Mouse (Mus musculus): ENCODE results near the gene Spns2. TPM values are rescaled to one million over a fixed set of nuclear protein-coding genes. Genes with fewer than 3 reads are reported as not detected.

The Spns2 gene
- total and polyA plus RNA-seq, 2 experiments from 2014 or later = 7.0 to 66.0 TPM

- H3K27me3 ChIP-seq (ENCODE audit: insufficient read depth, low read length) = no peaks in the 10 kb centered on the region
- H3K4me1 ChIP-seq (ENCODE audit: insufficient read depth, low read length) = peaks cover 19% of the 10 kb centered on the region
- H3K4me3 ChIP-seq (ENCODE audit: low read length) = no peak overlapping the region
- H3K9ac ChIP-seq (replicated peaks; ENCODE audit: low read length) = no peak overlapping the region
- no peaks in the 10 kb centered on the region for H3K9me3 ChIP-seq (ENCODE audit: low read length)
- no peak overlapping the region for H3K27ac ChIP-seq
- no peak overlapping the region for H3K4me2 ChIP-seq (ENCODE audit: low read depth, low read length)
- no peak for TF ChIP-seq CTCF (IDR thresholded peaks at IDR 0.05; ENCODE audit: low read depth)
- ATAC-seq = no peak
- H3K36me3 ChIP-seq (ENCODE audit: insufficient read depth, low read length) = no peaks in the 10 kb centered on the region
- no peak for DNase-seq (ENCODE audit: low spot score)
- WGBS = 74% methylated on average over 6 of the region's 6 CpGs
Measured at GRCm38 (mm10) chr11:72484549-72484948, 5.2 kb downstream of the Spns2 start.

- Histone ChIP-seq H3K9ac (replicated peaks; ENCODE audit: low read length) (no peak overlapping the region), H3K4me1 (ENCODE audit: insufficient read depth, low read length) (peaks cover 11% of the 10 kb centered on the region)
Measured at GRCm38 (mm10) chr11:72481952-72482351, 7.8 kb downstream of the Spns2 start.

DNA sequence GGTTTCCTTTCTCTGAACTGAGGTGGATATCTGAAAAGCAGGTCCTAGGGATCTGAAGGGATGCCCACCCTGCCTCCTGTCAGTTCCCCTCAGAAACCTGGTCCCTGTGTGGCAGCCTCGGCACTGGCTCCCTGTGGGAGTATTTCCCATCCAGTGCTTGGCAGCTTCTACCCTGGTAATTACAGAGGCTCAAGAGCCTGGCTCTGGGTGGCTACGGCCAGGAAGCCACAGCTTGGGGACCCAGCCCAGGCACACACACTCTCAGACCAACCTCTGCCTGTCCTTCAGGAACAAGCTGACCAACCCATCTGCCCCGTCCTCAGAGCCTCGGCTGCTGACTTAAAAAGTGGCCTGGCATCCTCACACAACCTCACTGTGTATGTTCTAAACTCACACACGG lies 8.4 kb downstream of the Spns2 start:
- 73% methylated on average over 5 of the region's 5 CpGs for WGBS
- Histone ChIP-seq H3K4me2 (ENCODE audit: low read depth, low read length) (no peak overlapping the region), H3K27ac (no peak overlapping the region), H3K4me1 (ENCODE audit: insufficient read depth, low read length) (peaks cover 10% of the 10 kb centered on the region; the same call in 1 of the 2 replicates), H3K27me3 (ENCODE audit: insufficient read depth, low read length) (no peaks in the 10 kb centered on the region), H3K9ac (replicated peaks; ENCODE audit: low read length) (no peak overlapping the region), H3K36me3 (ENCODE audit: insufficient read depth, low read length) (no peaks in the 10 kb centered on the region), H3K9me3 (ENCODE audit: low read length) (no peaks in the 10 kb centered on the region), H3K4me3 (ENCODE audit: low read length) (no peak overlapping the region)
- no peak for DNase-seq (ENCODE audit: low spot score)
- TF ChIP-seq CTCF (IDR thresholded peaks at IDR 0.05; ENCODE audit: low read depth) = no peak
- no peak for ATAC-seq

More at GRCm38 (mm10) chr11:72481952-72482351, 7.8 kb downstream of the Spns2 start:
- Histone ChIP-seq H3K4me2 (ENCODE audit: low read depth, low read length) (no peak overlapping the region), H3K27ac (no peak overlapping the region), H3K9me3 (ENCODE audit: low read length) (no peaks in the 10 kb centered on the region), H3K36me3 (ENCODE audit: insufficient read depth, low read length) (no peaks in the 10 kb centered on the region), H3K27me3 (ENCODE audit: insufficient read depth, low read length) (no peaks in the 10 kb centered on the region), H3K4me3 (ENCODE audit: low read length) (no peak overlapping the region)
- ATAC-seq = no peak
- WGBS = 70% methylated on average over 4 of the region's 4 CpGs
- no peak for TF ChIP-seq CTCF (IDR thresholded peaks at IDR 0.05; ENCODE audit: low read depth)
- no peak for DNase-seq (ENCODE audit: low spot score)

DNA sequence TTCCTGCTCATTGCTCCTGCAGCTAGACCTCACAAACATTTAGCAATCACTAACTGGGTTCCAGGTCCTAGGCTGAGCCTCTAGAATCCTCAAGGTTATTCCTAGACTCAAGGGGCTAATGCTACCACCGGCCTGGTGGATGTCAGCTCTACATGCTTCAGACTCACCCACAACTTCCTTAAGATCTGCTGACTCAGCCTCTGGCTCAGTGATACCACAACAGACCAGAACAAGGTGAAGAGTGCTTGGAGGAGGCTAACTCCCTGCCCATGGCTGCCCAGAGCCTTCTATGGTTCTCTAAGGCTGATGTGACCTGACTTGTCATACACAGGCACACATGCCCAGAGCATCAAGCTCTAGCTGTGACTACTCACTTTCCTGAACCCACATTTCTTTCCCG lies 10.2 kb downstream of the Spns2 start:
- no peak overlapping the region for H3K9ac ChIP-seq (replicated peaks; ENCODE audit: low read length)
- no peaks in the 10 kb centered on the region for H3K36me3 ChIP-seq (ENCODE audit: insufficient read depth, low read length)
- WGBS = 75% methylated on average over 2 of the region's 2 CpGs
- H3K4me1 ChIP-seq (ENCODE audit: insufficient read depth, low read length) = 0 out of 2 replicates have a peak, but pooled peaks cover 5% of the 10 kb centered on the region
- DNase-seq (ENCODE audit: low spot score) (no peak), ATAC-seq (no peak)
- no peak overlapping the region for H3K4me3 ChIP-seq (ENCODE audit: low read length)
- no peak for TF ChIP-seq CTCF (IDR thresholded peaks at IDR 0.05; ENCODE audit: low read depth)
- no peaks in the 10 kb centered on the region for H3K27me3 ChIP-seq (ENCODE audit: insufficient read depth, low read length)
- no peak overlapping the region for H3K27ac ChIP-seq
- H3K9me3 ChIP-seq (ENCODE audit: low read length) = no peaks in the 10 kb centered on the region
- H3K4me2 ChIP-seq (ENCODE audit: low read depth, low read length) = no peak overlapping the region

GRCm38 (mm10) chr11:72478228-72478627 lies 11.5 kb downstream of the Spns2 start:
- H3K9ac ChIP-seq (replicated peaks; ENCODE audit: low read length) = no peak overlapping the region
- DNase-seq (ENCODE audit: low spot score) = no peak
- H3K4me3 ChIP-seq (ENCODE audit: low read length) = no peak overlapping the region
- H3K4me2 ChIP-seq (ENCODE audit: low read depth, low read length) = no peak overlapping the region
- H3K27ac ChIP-seq = 0 out of 2 replicates have a peak overlapping the region, but pooled peaks have one; percentile 16
- H3K27me3 ChIP-seq (ENCODE audit: insufficient read depth, low read length) = no peaks in the 10 kb centered on the region
- H3K9me3 ChIP-seq (ENCODE audit: low read length) = no peaks in the 10 kb centered on the region
- H3K4me1 ChIP-seq (ENCODE audit: insufficient read depth, low read length) = 0 out of 2 replicates have a peak, but pooled peaks cover 5% of the 10 kb centered on the region
- no peak for TF ChIP-seq CTCF (IDR thresholded peaks at IDR 0.05; ENCODE audit: low read depth)
- 67% methylated on average over 6 of the region's 6 CpGs for WGBS
- no peaks in the 10 kb centered on the region for H3K36me3 ChIP-seq (ENCODE audit: insufficient read depth, low read length)
- no peak for ATAC-seq

DNA sequence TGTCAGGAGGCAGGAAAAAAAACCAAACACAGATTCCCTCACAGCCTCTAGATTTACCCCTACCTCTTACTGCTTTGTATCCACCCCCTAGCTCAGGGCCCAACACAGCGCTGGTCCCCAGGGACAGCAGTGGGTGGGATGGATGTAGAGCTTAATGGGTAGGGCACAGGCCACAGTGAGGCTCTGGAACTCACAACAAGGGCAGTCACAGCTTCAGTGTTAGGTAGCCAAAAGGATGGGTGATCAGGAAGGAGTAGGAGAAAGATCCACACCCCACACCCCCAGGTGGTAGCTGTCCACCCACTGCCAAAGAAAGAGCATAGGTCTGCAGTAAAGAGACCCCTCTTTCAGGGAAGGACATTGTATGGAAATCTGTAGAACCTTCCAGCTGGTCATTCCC lies 12.1 kb downstream of the Spns2 start:
- no peak for DNase-seq (ENCODE audit: low spot score)
- H3K27me3 ChIP-seq (ENCODE audit: insufficient read depth, low read length) = no peaks in the 10 kb centered on the region
- H3K9me3 ChIP-seq (ENCODE audit: low read length) = no peaks in the 10 kb centered on the region
- H3K4me1 ChIP-seq (ENCODE audit: insufficient read depth, low read length) = 0 out of 2 replicates have a peak, but pooled peaks cover 5% of the 10 kb centered on the region
- ATAC-seq = no peak
- no peak overlapping the region for H3K4me3 ChIP-seq (ENCODE audit: low read length)
- H3K9ac ChIP-seq (replicated peaks; ENCODE audit: low read length) = no peak overlapping the region; the same call in 1 of the 2 replicates
- H3K36me3 ChIP-seq (ENCODE audit: insufficient read depth, low read length) = no peaks in the 10 kb centered on the region
- H3K27ac ChIP-seq = peak overlapping the region; percentile 16; the same call in 1 of the 2 replicates
- no peak for TF ChIP-seq CTCF (IDR thresholded peaks at IDR 0.05; ENCODE audit: low read depth)
- H3K4me2 ChIP-seq (ENCODE audit: low read depth, low read length) = no peak overlapping the region
- 81% methylated on average over 1 of the region's 1 CpGs for WGBS

- Histone ChIP-seq H3K4me2 (ENCODE audit: low read depth, low read length) (no peak overlapping the region), H3K27me3 (ENCODE audit: insufficient read depth, low read length) (no peaks in the 10 kb centered on the region), H3K27ac (peak overlapping the region; percentile 16; the same call in 1 of the 2 replicates), H3K9me3 (ENCODE audit: low read length) (no peaks in the 10 kb centered on the region), H3K9ac (replicated peaks; ENCODE audit: low read length) (peak overlapping the region; percentile 13; the same call in 1 of the 2 replicates), H3K4me3 (ENCODE audit: low read length) (no peak overlapping the region), H3K36me3 (ENCODE audit: insufficient read depth, low read length) (no peaks in the 10 kb centered on the region), H3K4me1 (ENCODE audit: insufficient read depth, low read length) (0 out of 2 replicates have a peak, but pooled peaks cover 5% of the 10 kb centered on the region)
- TF ChIP-seq CTCF (IDR thresholded peaks at IDR 0.05; ENCODE audit: low read depth) = no peak
- no peak for ATAC-seq
- DNase-seq (ENCODE audit: low spot score) = no peak
- 32% methylated on average over 5 of the region's 5 CpGs for WGBS
Measured at GRCm38 (mm10) chr11:72477182-72477581, 12.5 kb downstream of the Spns2 start.
